Mouse (Mus musculus): ENCODE data around the gene Arl6. TPM values are rescaled to one million over a fixed set of nuclear protein-coding genes. Genes with fewer than 3 reads are reported as not detected.
A peak's percentile ranks its signal among the peaks of the same experiment; 100 is the strongest.

The Arl6 gene
- polyA plus RNA-seq, 1 experiment from 2014 or later, result 43.4 TPM

DNA sequence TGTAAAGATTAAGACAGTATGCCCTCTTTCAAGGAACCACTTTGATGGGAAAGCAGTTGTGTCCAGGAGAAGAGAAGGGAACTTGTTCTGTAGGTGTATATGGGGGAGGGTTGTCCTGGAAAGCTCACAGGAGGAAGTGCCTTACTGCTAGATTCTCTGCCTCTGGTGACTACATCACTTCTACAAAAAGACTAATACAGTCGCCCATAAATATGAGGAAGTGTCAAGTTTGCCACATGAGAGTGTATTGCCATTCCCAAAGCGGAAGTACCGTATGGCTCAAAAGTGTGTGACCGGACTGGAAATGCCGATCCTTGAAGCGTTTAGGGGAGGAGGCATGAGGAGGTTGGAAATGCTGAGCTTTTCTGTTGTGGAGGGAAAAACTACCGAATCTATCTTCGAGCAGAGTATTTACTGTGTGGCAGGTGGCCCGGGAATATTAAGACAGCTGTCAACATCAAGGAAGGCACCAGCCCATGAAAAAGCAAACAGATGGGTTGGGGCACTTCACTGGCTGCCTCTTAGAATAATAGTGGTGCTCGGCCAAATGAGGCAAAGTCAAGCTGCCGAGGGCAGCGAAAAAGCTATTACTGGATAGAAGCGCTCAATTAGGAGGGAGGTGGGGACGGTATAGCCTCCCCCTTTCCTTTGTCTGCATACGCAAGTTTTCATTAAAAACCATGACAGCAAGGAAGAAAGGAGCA lies 35.0 kb downstream of the Arl6 start:
- no peak overlapping the region for H3K4me3 ChIP-seq
- no peak for DNase-seq (ENCODE audit: low spot score)
- peaks cover 15% of the 10 kb centered on the region for H3K4me1 ChIP-seq
- no peaks in the 10 kb centered on the region for H3K36me3 ChIP-seq (replicated peaks)
- 67% methylated on average over 15 of the region's 15 CpGs for WGBS
- no peaks in the 10 kb centered on the region for H3K9me3 ChIP-seq
- H3K27me3 ChIP-seq (replicated peaks; ENCODE audit: low read depth, poor library complexity, severe bottlenecking), result no peaks in the 10 kb centered on the region
- H3K27ac ChIP-seq (replicated peaks), result no peak overlapping the region

DNA sequence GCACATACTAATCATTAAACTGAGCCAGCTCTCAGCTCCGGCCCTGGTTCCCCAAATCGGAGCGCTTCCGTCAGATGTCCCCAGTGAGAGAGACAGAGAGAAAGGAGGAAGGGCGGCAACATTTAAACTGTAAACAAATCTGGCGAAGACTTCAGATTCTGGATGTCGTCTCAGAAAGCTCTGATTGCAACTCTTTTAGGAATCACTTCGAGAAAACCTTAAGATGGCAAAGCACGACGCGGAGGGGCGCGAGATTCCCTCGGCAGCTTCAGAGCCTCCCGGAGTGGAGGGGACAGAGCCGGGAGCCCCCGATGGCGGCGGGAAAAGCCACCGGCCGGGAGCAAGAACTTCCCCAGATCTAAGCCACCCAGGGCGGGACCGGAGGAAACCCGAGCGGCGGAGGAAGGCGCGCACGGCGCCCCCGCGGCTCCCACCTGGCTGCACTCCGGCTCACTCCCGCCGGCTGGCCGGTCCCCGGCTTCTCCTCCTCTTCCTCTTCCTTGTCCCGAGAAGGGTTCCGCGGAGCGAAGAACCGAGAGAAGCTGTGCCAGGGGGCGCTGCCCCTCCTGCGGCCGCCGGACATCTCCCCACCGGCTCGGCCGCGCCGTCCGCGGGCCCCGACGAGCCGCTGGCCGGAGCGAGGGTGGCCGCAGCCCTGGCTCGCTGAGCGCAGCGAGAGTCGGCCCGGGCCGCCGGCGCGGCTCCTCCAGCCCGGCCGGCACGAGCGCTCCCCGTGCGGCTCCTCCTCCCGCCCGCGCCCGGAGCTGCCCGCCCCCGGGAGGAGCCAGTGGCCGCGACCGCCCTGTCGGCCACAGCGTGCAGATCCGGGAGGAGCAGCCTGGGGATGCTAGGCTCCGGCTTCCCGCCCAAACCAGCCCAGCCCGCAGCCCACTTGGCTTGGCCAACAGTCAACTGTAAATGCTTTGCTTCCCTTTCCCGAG lies 38.6 kb downstream of the Arl6 start, which contains the start of gene Crybg3:
Gene Crybg3 (minus strand): TSS at position 669 of the 941 bp plus-strand sequence.
- Histone ChIP-seq H3K4me1 (peaks cover 23% of the 10 kb centered on the region), H3K4me3 (peak within 1 kb of the TSS; percentile 84), H3K27ac (replicated peaks) (peak within 1 kb of the TSS; percentile 92), H3K36me3 (replicated peaks) (no peaks in the 10 kb centered on the region), H3K27me3 (replicated peaks; ENCODE audit: low read depth, poor library complexity, severe bottlenecking) (no peaks in the 10 kb centered on the region), H3K9me3 (no peaks in the 10 kb centered on the region)
- peak; percentile 90 for DNase-seq (ENCODE audit: low spot score)
- WGBS, result under 1% methylated on average over 89 of the region's 90 CpGs

DNA sequence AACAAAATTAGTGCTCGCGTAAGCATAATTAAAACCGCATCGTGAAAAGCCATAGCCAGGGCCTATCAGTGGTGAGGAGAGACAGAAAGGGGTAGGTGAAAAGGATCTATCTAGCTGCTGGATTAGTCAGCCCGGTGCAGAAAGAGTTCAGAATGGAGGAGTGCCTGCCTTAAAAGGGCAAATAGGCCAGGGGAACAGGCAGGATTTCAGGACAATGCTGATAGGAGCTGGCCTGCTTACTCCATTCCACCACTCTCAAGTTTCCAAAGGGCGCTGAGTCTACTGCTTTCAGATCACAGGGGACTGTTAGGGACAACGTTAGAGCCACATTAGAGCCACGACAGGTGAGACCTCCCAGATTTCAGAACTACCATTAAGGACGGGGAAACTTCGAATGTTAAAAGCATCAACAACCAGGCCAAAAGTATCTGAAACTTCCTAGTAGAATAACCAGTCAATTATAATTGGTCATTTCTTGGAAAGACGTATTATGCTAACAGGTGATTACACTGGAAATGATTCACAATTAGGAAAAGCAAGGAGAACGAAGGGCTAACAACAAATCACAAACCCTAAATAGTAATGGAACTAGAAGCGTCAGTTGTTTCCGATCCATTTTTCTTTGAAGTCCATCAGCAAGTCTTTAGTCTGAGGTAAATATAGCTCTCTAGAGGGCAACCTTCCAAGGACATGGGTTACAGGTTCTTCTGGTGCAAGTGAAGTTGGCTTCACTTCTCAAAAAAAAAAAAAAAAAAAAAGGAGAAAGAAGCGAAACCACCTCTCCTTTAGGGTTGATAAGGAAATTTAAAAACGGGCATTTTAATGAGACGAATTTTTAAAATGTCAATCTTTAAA lies 39.6 kb downstream of the Arl6 start:
- WGBS, result 14% methylated on average over 17 of the region's 17 CpGs
- peak; percentile 30 for DNase-seq (ENCODE audit: low spot score)
- peaks cover 26% of the 10 kb centered on the region for H3K4me1 ChIP-seq
- H3K9me3 ChIP-seq, result no peaks in the 10 kb centered on the region
- H3K27ac ChIP-seq (replicated peaks), result peak overlapping the region; percentile 92; the same call in 1 of the 2 replicates
- no peaks in the 10 kb centered on the region for H3K27me3 ChIP-seq (replicated peaks; ENCODE audit: low read depth, poor library complexity, severe bottlenecking)
- no peaks in the 10 kb centered on the region for H3K36me3 ChIP-seq (replicated peaks)
- H3K4me3 ChIP-seq, result peak overlapping the region; percentile 84

DNA sequence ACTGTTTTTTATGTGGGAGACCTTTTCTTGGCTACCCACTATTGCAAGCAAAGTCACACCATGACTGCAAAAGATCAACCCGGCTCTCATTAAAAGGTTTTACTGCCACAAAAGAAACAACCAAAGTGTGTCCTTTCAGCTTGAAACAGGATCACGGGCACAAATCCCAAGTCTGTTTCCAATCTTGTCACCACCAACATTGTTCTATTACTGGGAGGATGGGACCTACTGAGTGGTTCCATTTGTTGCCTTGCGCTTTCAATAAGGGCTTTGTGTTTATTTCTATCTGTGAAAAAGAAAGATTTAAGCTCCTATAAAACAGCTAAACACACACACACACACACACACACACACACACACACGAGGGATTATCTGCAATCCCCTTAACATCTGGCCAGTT lies 40.2 kb downstream of the Arl6 start:
- Histone ChIP-seq H3K9me3 (no peaks in the 10 kb centered on the region), H3K27ac (replicated peaks) (0 out of 2 replicates have a peak overlapping the region, but pooled peaks have one; percentile 15), H3K4me1 (peaks cover 24% of the 10 kb centered on the region), H3K36me3 (replicated peaks) (no peaks in the 10 kb centered on the region), H3K4me3 (peak overlapping the region; percentile 84), H3K27me3 (replicated peaks; ENCODE audit: low read depth, poor library complexity, severe bottlenecking) (no peaks in the 10 kb centered on the region)
- WGBS, result 17% methylated on average over 4 of the region's 4 CpGs
- DNase-seq (ENCODE audit: low spot score), result no peak

DNA sequence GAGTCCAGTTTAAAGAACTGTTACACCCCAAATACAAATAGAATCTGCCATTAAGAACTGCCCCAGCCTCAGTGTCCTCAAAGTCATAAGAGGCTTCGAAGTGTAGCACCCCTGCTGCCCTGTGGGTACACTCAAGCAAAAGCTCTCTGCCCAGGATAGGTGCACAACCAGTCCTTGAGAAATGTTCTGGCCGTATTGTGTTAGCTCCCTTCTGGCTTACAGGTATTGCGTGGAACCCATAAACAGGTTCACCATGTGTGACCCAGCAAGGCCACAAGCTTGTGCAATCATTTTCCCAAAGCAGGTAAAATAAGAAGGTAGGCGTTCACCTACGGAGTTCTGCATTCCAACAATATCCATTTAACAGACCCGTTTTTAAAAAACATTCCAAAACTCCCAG lies 41.9 kb downstream of the Arl6 start:
- no peaks in the 10 kb centered on the region for H3K27me3 ChIP-seq (replicated peaks; ENCODE audit: low read depth, poor library complexity, severe bottlenecking)
- peaks cover 24% of the 10 kb centered on the region for H3K4me1 ChIP-seq
- 92% methylated on average over 6 of the region's 6 CpGs for WGBS
- H3K36me3 ChIP-seq (replicated peaks), result no peaks in the 10 kb centered on the region
- H3K27ac ChIP-seq (replicated peaks), result no peak overlapping the region
- no peak overlapping the region for H3K4me3 ChIP-seq
- DNase-seq (ENCODE audit: low spot score), result no peak
- H3K9me3 ChIP-seq, result 0 out of 2 replicates have a peak, but pooled peaks cover 2% of the 10 kb centered on the region

DNA sequence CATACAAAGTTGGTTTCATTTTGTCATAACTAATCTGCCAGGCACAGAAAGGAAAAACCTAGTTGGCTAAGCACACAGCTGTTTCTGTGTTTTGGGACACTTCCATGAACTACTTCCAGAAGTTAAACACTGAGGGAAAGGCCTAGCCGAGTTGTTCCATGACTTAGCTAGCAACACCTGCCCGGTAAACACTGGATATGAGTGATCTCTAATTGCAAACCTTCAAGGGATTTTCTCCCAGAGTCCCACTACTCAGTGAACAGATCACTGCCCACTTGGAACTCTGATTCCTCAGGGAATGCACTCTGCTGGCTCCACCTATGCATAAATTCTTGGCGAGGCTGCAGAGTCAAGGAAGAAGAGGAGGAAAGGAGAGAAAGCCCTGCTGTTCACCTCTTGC lies 44.5 kb downstream of the Arl6 start:
- no peak for DNase-seq (ENCODE audit: low spot score)
- whole genome bisulfite sequencing, result 77% methylated on average over 3 of the region's 3 CpGs

DNA sequence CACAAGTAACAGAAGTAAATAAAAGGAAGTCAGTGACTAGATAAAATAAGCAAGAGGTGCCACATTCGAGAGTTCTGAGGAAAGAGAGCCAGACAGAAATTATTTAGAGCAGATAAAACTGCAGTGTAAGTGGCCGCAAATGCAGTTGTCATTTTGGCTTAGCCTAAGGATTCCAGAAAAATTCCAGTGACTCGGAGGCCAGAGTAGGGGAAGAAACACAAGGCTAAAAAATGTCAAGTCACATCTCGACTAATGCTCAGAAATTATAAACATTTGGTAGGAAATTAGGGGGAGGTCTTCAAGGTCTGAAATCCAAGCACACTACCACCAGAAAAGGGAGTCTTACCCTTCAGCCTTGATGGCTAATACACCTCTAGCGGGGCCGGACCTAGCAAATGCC lies 48.4 kb downstream of the Arl6 start:
- H3K9me3 ChIP-seq, result 0 out of 2 replicates have a peak, but pooled peaks cover 2% of the 10 kb centered on the region
- peaks cover 22% of the 10 kb centered on the region for H3K4me1 ChIP-seq
- no peaks in the 10 kb centered on the region for H3K27me3 ChIP-seq (replicated peaks; ENCODE audit: low read depth, poor library complexity, severe bottlenecking)
- H3K27ac ChIP-seq (replicated peaks), result no peak overlapping the region
- WGBS, result 72% methylated on average over 6 of the region's 6 CpGs
- H3K4me3 ChIP-seq, result no peak overlapping the region
- H3K36me3 ChIP-seq (replicated peaks), result no peaks in the 10 kb centered on the region
- no peak for DNase-seq (ENCODE audit: low spot score)

More for the DNA sequence above, 44.5 kb downstream of the Arl6 start:
- Histone ChIP-seq H3K9me3 (0 out of 2 replicates have a peak, but pooled peaks cover 2% of the 10 kb centered on the region), H3K4me1 (peaks cover 23% of the 10 kb centered on the region), H3K27me3 (replicated peaks; ENCODE audit: low read depth, poor library complexity, severe bottlenecking) (no peaks in the 10 kb centered on the region), H3K4me3 (no peak overlapping the region), H3K36me3 (replicated peaks) (no peaks in the 10 kb centered on the region), H3K27ac (replicated peaks) (no peak overlapping the region)

DNA sequence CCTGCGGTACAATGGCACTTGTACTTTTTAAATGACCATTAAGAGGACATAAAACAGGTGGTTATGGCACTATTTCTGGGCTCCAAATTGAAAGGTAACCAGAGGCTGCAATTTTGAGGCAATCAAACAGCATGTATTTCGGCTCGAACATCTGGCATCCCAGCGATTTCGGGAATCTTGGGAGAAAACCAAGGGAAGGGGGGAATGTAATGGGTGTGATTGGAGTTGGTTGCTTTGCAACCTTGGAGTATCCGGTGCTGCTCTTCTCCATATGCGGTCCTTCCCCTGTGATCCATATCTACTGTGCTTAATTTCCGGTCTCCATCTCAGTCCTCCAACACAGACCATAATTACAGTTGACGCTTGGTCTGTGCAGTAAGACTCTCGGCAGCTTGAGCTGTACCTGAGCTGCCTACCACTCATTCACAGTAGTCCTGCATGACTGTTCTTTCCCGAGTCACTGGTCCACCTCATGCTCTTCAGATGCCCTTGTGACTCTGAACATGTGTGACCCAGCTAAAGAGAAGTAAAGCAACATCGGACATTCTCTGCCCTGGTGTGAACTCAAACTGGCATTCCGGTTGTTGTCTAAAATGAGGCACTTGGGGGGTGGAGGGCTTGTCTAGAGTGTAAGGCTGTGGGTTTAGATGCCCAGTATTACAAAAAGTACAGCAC lies 50.7 kb downstream of the Arl6 start:
- no peak overlapping the region for H3K4me3 ChIP-seq
- H3K4me1 ChIP-seq, result peaks cover 18% of the 10 kb centered on the region
- H3K27ac ChIP-seq (replicated peaks), result no peak overlapping the region
- H3K27me3 ChIP-seq (replicated peaks; ENCODE audit: low read depth, poor library complexity, severe bottlenecking), result no peaks in the 10 kb centered on the region
- H3K9me3 ChIP-seq, result no peaks in the 10 kb centered on the region
- WGBS, result 92% methylated on average over 13 of the region's 13 CpGs
- no peak for DNase-seq (ENCODE audit: low spot score)
- no peaks in the 10 kb centered on the region for H3K36me3 ChIP-seq (replicated peaks)

DNA sequence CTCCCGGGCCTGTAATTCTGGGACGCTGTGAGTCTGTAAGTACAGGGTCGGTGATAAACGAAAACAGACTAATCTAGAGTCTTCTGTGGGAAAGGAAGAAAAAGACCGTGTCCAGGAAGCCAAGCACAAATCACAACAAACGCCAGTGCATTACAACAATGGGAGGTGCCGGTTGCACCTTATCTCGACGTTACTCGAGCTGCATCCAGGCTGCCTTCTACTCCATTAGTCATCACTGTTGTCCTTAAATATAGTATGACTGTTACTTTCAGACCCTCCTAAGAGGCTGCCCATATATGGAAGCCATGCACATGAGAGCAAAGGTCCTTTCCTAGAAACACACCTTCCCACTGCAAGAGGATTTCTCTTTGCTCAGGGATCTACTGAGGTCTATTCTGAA lies 51.4 kb downstream of the Arl6 start:
- Histone ChIP-seq H3K36me3 (replicated peaks) (no peaks in the 10 kb centered on the region), H3K4me1 (peaks cover 18% of the 10 kb centered on the region), H3K27me3 (replicated peaks; ENCODE audit: low read depth, poor library complexity, severe bottlenecking) (no peaks in the 10 kb centered on the region), H3K9me3 (no peaks in the 10 kb centered on the region), H3K4me3 (no peak overlapping the region), H3K27ac (replicated peaks) (no peak overlapping the region)
- DNase-seq (ENCODE audit: low spot score), result no peak
- WGBS, result 81% methylated on average over 10 of the region's 10 CpGs

DNA sequence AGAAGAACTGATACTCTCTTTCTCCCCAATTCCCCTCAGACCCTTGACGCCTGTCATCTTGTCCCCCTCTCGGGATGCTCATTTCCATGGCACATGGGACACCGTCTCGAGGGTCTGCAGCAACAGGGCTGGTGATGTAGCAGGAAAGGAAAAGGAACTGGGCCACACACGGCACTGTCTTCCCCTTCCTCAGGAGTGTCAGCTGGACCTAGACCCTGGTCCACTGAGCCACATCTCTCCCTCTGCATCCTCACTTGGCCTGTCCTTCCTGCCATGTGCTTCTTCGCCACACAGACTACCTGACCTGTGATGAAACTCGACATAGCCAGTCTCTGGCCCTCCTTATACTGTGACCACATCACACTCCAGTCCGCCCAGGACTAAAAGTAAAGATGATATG lies 52.3 kb downstream of the Arl6 start:
- peaks cover 18% of the 10 kb centered on the region for H3K4me1 ChIP-seq
- no peaks in the 10 kb centered on the region for H3K27me3 ChIP-seq (replicated peaks; ENCODE audit: low read depth, poor library complexity, severe bottlenecking)
- no peak overlapping the region for H3K4me3 ChIP-seq
- DNase-seq (ENCODE audit: low spot score), result no peak
- WGBS, result 83% methylated on average over 8 of the region's 8 CpGs
- H3K9me3 ChIP-seq, result no peaks in the 10 kb centered on the region
- H3K27ac ChIP-seq (replicated peaks), result peak overlapping the region; percentile 25; the same call in 1 of the 2 replicates
- no peaks in the 10 kb centered on the region for H3K36me3 ChIP-seq (replicated peaks)

DNA sequence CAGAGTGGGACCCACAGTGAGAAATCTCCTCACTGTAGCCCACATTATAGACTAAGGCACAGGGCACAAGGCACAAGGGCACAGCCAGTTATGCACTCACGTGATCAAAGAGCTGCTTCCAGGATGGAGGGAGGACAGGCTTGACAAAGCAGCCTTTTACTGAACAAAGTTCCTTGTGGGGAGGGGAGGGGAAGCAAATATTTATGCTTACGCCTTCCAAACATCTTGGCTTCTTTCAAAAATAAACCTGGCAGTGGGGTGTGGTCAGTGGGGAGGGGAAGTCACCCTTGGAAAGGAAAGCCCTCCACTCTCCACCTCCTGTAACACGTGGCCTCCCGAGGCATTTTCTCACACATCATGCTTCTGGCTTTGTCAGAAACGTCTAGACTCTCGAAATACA lies 52.9 kb downstream of the Arl6 start:
- peaks cover 18% of the 10 kb centered on the region for H3K4me1 ChIP-seq
- peak overlapping the region; percentile 25; the same call in 1 of the 2 replicates for H3K27ac ChIP-seq (replicated peaks)
- H3K36me3 ChIP-seq (replicated peaks), result no peaks in the 10 kb centered on the region
- 52% methylated on average over 6 of the region's 6 CpGs for WGBS
- no peaks in the 10 kb centered on the region for H3K27me3 ChIP-seq (replicated peaks; ENCODE audit: low read depth, poor library complexity, severe bottlenecking)
- no peak for DNase-seq (ENCODE audit: low spot score)
- H3K4me3 ChIP-seq, result no peak overlapping the region
- H3K9me3 ChIP-seq, result no peaks in the 10 kb centered on the region

All from embryonic facial prominence, embryonic 10.5 days (tissue).